10 mouse cellular contexts compared by ENCODE assay signal in the genomic region with DNA sequence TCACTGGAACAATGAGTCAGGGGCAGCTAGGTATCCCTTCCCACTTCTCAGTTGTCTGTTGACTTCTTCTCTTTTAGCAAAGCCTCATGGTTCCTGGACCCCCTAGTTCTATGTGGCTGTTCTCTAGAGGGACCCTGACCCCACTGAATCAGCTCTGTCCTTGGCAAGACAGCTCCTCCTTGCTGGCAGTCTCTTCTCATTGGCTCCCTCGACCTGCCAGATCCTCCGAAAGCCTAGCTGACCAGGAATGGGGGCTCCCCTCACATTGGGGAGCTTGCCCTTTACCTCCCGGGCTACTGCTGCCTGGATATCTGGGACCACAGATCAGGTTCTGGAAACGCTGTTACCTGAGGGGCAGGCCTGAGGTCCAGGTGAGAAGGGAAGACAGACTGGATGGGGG. TPM values are rescaled to one million over a fixed set of nuclear protein-coding genes. Genes with fewer than 3 reads are reported as not detected.
DNase-seq lines count a peak whose midpoint lies in the region; ATAC-seq and TF ChIP-seq lines count a peak whose summit lies in the region.
"Had no signal": no experiment of that assay in that cellular context is flagged by ENCODE, and none has a peak within 500 bp of the region (broad histone marks: within the 10 kb centered on the region; RNA-seq: fewer than 3 reads in every experiment).

No protein-coding gene starts in this region.

- no peak overlapping the region for H3K9ac ChIP-seq in heart, embryonic 15.5 days
- 0 out of 2 replicates have a peak overlapping the region, but pooled peaks have one; percentile 4 for H3K9ac ChIP-seq in midbrain, embryonic 16.5 days (ENCODE audit: low read depth, low read length)
- no peak overlapping the region for H3K9ac ChIP-seq in midbrain, embryonic 14.5 days (replicated peaks; ENCODE audit: low read length)
- no peak overlapping the region for H3K9ac ChIP-seq in embryonic facial prominence, embryonic 13.5 days
- H3K9ac ChIP-seq in stomach, postnatal 0 days (ENCODE audit: low read length) = 0 out of 2 replicates have a peak overlapping the region, but pooled peaks have one; percentile 27

- no peaks in the 10 kb centered on the region for H3K9me3 ChIP-seq in heart, embryonic 15.5 days (replicated peaks)
- no peaks in the 10 kb centered on the region for H3K9me3 ChIP-seq in midbrain, embryonic 16.5 days (replicated peaks; ENCODE audit: control insufficient read depth, low read length, poor library complexity, severe bottlenecking)
- no peaks in the 10 kb centered on the region for H3K9me3 ChIP-seq in midbrain, embryonic 14.5 days (ENCODE audit: control insufficient read depth, low read length)
- H3K9me3 ChIP-seq in embryonic facial prominence, embryonic 13.5 days = no peaks in the 10 kb centered on the region
- no peaks in the 10 kb centered on the region for H3K9me3 ChIP-seq in stomach, postnatal 0 days (ENCODE audit: control insufficient read depth, low read length)

- no peak for DNase-seq in heart, adult 9 months (ENCODE audit: low spot score in 2 of 2)
- no peak for DNase-seq in midbrain, embryonic 14.5 days
- no peak for DNase-seq in stomach, postnatal 0 days (ENCODE audit: low spot score)
- no peak for DNase-seq in layer of hippocampus, postnatal 10 days (ENCODE audit: low spot score in 2 of 2)
- DNase-seq: embryo, embryonic 11 days; gastrocnemius, postnatal 14 days; lung, postnatal 10 days had no signal

- H3K36me3 ChIP-seq in heart, embryonic 15.5 days = peaks cover 14% of the 10 kb centered on the region
- peaks cover 8% of the 10 kb centered on the region; the same call in 1 of the 2 replicates for H3K36me3 ChIP-seq in midbrain, embryonic 16.5 days (ENCODE audit: control insufficient read depth, insufficient read depth, low read length)
- peaks cover 15% of the 10 kb centered on the region for H3K36me3 ChIP-seq in midbrain, embryonic 14.5 days (ENCODE audit: control insufficient read depth, insufficient read depth, low read length)
- peaks cover 49% of the 10 kb centered on the region for H3K36me3 ChIP-seq in embryonic facial prominence, embryonic 13.5 days
- 0 out of 2 replicates have a peak, but pooled peaks cover 4% of the 10 kb centered on the region for H3K36me3 ChIP-seq in stomach, postnatal 0 days (ENCODE audit: control insufficient read depth, insufficient read depth, low read length)

- TF ChIP-seq EP300 in stomach, postnatal 0 days (optimal IDR thresholded peaks at IDR 0.05) = no peak

- peaks cover 37% of the 10 kb centered on the region for H3K4me1 ChIP-seq in heart, embryonic 15.5 days (replicated peaks)
- H3K4me1 ChIP-seq in midbrain, embryonic 16.5 days (ENCODE audit: control insufficient read depth, insufficient read depth, low read length) = peaks cover 31% of the 10 kb centered on the region
- peaks cover 21% of the 10 kb centered on the region for H3K4me1 ChIP-seq in midbrain, embryonic 14.5 days (ENCODE audit: control insufficient read depth, insufficient read depth, low read length)
- peaks cover 42% of the 10 kb centered on the region for H3K4me1 ChIP-seq in embryonic facial prominence, embryonic 13.5 days
- H3K4me1 ChIP-seq in stomach, postnatal 0 days (replicated peaks; ENCODE audit: control insufficient read depth, insufficient read depth) = 0 out of 2 replicates have a peak, but pooled peaks cover 3% of the 10 kb centered on the region

- 90% methylated on average over 4 of the region's 4 CpGs for WGBS in heart, embryonic 15.5 days
- 84% methylated on average over 4 of the region's 4 CpGs for WGBS in midbrain, embryonic 16.5 days
- 90% methylated on average over 4 of the region's 4 CpGs for WGBS in midbrain, embryonic 14.5 days
- 90% methylated on average over 4 of the region's 4 CpGs for WGBS in embryonic facial prominence, embryonic 13.5 days
- 88% methylated on average over 4 of the region's 4 CpGs for WGBS in stomach, postnatal 0 days

- peak overlapping the region; percentile 98 for H3K27ac ChIP-seq in heart, embryonic 15.5 days
- H3K27ac ChIP-seq in midbrain, embryonic 16.5 days (ENCODE audit: low read length) = no peak overlapping the region
- H3K27ac ChIP-seq in midbrain, embryonic 14.5 days (replicated peaks; ENCODE audit: low read depth, low read length) = no peak overlapping the region
- H3K27ac ChIP-seq in embryonic facial prominence, embryonic 13.5 days = 0 out of 2 replicates have a peak overlapping the region, but pooled peaks have one; percentile 99
- H3K27ac ChIP-seq in stomach, postnatal 0 days (replicated peaks) = no peak overlapping the region

- H3K4me2 ChIP-seq in heart, embryonic 15.5 days = peak overlapping the region; percentile 90; the same call in 1 of the 2 replicates
- no peak overlapping the region for H3K4me2 ChIP-seq in midbrain, embryonic 16.5 days (ENCODE audit: low read length)
- H3K4me2 ChIP-seq in midbrain, embryonic 14.5 days (ENCODE audit: low read length) = no peak overlapping the region; the same call in 1 of the 2 replicates
- H3K4me2 ChIP-seq in embryonic facial prominence, embryonic 13.5 days = 0 out of 2 replicates have a peak overlapping the region, but pooled peaks have one; percentile 9
- no peak overlapping the region for H3K4me2 ChIP-seq in stomach, postnatal 0 days (replicated peaks; ENCODE audit: low read depth)

- no peak overlapping the region for H3K4me3 ChIP-seq in heart, embryonic 15.5 days
- no peak overlapping the region for H3K4me3 ChIP-seq in midbrain, embryonic 16.5 days (ENCODE audit: low read depth, low read length)
- no peak overlapping the region for H3K4me3 ChIP-seq in midbrain, embryonic 14.5 days (replicated peaks; ENCODE audit: low read depth, low read length)
- no peak overlapping the region for H3K4me3 ChIP-seq in embryonic facial prominence, embryonic 13.5 days
- H3K4me3 ChIP-seq in stomach, postnatal 0 days (ENCODE audit: low read depth, low read length) = no peak overlapping the region

- H3K27me3 ChIP-seq in heart, embryonic 15.5 days = no peaks in the 10 kb centered on the region
- no peaks in the 10 kb centered on the region for H3K27me3 ChIP-seq in midbrain, embryonic 16.5 days (ENCODE audit: control insufficient read depth, insufficient read depth, low read depth, low read length)
- no peaks in the 10 kb centered on the region for H3K27me3 ChIP-seq in midbrain, embryonic 14.5 days (ENCODE audit: control insufficient read depth, insufficient read depth, low read length)
- H3K27me3 ChIP-seq in embryonic facial prominence, embryonic 13.5 days = no peaks in the 10 kb centered on the region
- no peaks in the 10 kb centered on the region for H3K27me3 ChIP-seq in stomach, postnatal 0 days (ENCODE audit: control insufficient read depth, insufficient read depth, low read length)

- ATAC-seq in heart, embryonic 15.5 days (replicated peaks; ENCODE audit: insufficient number of reproducible peaks, insufficient read depth, low FRiP score, low read depth) = no peak
- no peak for ATAC-seq in midbrain, embryonic 16.5 days
- no peak for ATAC-seq in midbrain, embryonic 14.5 days (ENCODE audit: low FRiP score, low TSS enrichment)
- no peak for ATAC-seq in embryonic facial prominence, embryonic 13.5 days (ENCODE audit: insufficient number of reproducible peaks, insufficient read depth, low FRiP score, low TSS enrichment, low read depth)
- ATAC-seq in stomach, postnatal 0 days (ENCODE audit: low FRiP score, low TSS enrichment) = no peak

- no peak for TF ChIP-seq CTCF in stomach, postnatal 0 days (IDR thresholded peaks at IDR 0.05; ENCODE audit: low read depth)

RNA-seq across cellular contexts. Expression of a gene that starts 1.9 kb away (rescaled TPM):
- polyA plus RNA-seq in heart, embryonic 15.5 days (2015; fragmentation: Nextera tagmentation; extraction: Ambion mirVana) = 71.2 and 96.8 TPM in 2 replicates
- polyA plus RNA-seq in midbrain, embryonic 16.5 days (2015; fragmentation: Nextera tagmentation; extraction: Ambion mirVana) = 134 and 136 TPM in 2 replicates
- 146 and 148 TPM in 2 replicates for polyA plus RNA-seq in midbrain, embryonic 14.5 days (2014; fragmentation: Nextera tagmentation; extraction: Ambion mirVana)
- 163 and 184 TPM in 2 replicates for polyA plus RNA-seq in embryonic facial prominence, embryonic 13.5 days (2015; fragmentation: Nextera tagmentation; extraction: Ambion mirVana)
- 70.1 and 72.8 TPM in 2 replicates for polyA plus RNA-seq in stomach, postnatal 0 days (2015; fragmentation: Nextera tagmentation; extraction: Ambion mirVana)
- 10 to 100 TPM; 54.3 to 55.7 TPM for total RNA-seq in layer of hippocampus, postnatal 10 days (2021)

RNA-seq across cellular contexts. Expression of a gene that starts 8.5 kb away (rescaled TPM):
- polyA plus RNA-seq in heart, embryonic 15.5 days (2015; fragmentation: Nextera tagmentation; extraction: Ambion mirVana) = 8.5 and 11.2 TPM in 2 replicates
- 7.8 and 15.1 TPM in 2 replicates for polyA plus RNA-seq in midbrain, embryonic 16.5 days (2015; fragmentation: Nextera tagmentation; extraction: Ambion mirVana)
- 6.1 and 11.8 TPM in 2 replicates for polyA plus RNA-seq in midbrain, embryonic 14.5 days (2014; fragmentation: Nextera tagmentation; extraction: Ambion mirVana)
- 37.3 and 38.2 TPM in 2 replicates for polyA plus RNA-seq in embryonic facial prominence, embryonic 13.5 days (2015; fragmentation: Nextera tagmentation; extraction: Ambion mirVana)
- 8.2 and 10.2 TPM in 2 replicates for polyA plus RNA-seq in stomach, postnatal 0 days (2015; fragmentation: Nextera tagmentation; extraction: Ambion mirVana)
- total RNA-seq in layer of hippocampus, postnatal 10 days (2021) = 1 to 10 TPM; 5.5 to 9.2 TPM

RNA-seq across cellular contexts. Expression of a gene that starts 10.7 kb away (rescaled TPM):
- 12.9 and 13.6 TPM in 2 replicates for polyA plus RNA-seq in heart, embryonic 15.5 days (2015; fragmentation: Nextera tagmentation; extraction: Ambion mirVana)
- 123 and 137 TPM in 2 replicates for polyA plus RNA-seq in midbrain, embryonic 16.5 days (2015; fragmentation: Nextera tagmentation; extraction: Ambion mirVana)
- polyA plus RNA-seq in midbrain, embryonic 14.5 days (2014; fragmentation: Nextera tagmentation; extraction: Ambion mirVana) = 91.6 and 120 TPM in 2 replicates
- 7.6 and 8.7 TPM in 2 replicates for polyA plus RNA-seq in embryonic facial prominence, embryonic 13.5 days (2015; fragmentation: Nextera tagmentation; extraction: Ambion mirVana)
- polyA plus RNA-seq in stomach, postnatal 0 days (2015; fragmentation: Nextera tagmentation; extraction: Ambion mirVana) = 2.9 and 4.2 TPM in 2 replicates
- 100 to 1,000 TPM; 317 to 343 TPM for total RNA-seq in layer of hippocampus, postnatal 10 days (2021)

RNA-seq across cellular contexts. Expression of a gene that starts 49.2 kb away (rescaled TPM):
- polyA plus RNA-seq in heart, embryonic 15.5 days (2015; fragmentation: Nextera tagmentation; extraction: Ambion mirVana) = 40.7 and 40.8 TPM in 2 replicates
- 51.3 and 52.2 TPM in 2 replicates for polyA plus RNA-seq in midbrain, embryonic 16.5 days (2015; fragmentation: Nextera tagmentation; extraction: Ambion mirVana)
- 63.0 and 69.6 TPM in 2 replicates for polyA plus RNA-seq in midbrain, embryonic 14.5 days (2014; fragmentation: Nextera tagmentation; extraction: Ambion mirVana)
- polyA plus RNA-seq in embryonic facial prominence, embryonic 13.5 days (2015; fragmentation: Nextera tagmentation; extraction: Ambion mirVana) = 46.6 and 55.0 TPM in 2 replicates
- polyA plus RNA-seq in stomach, postnatal 0 days (2015; fragmentation: Nextera tagmentation; extraction: Ambion mirVana) = 53.6 and 55.1 TPM in 2 replicates
- 10 to 100 TPM; 20.9 to 22.8 TPM for total RNA-seq in layer of hippocampus, postnatal 10 days (2021)

RNA-seq across cellular contexts. Expression of a gene that starts 49.4 kb away (rescaled TPM):
- 0.43 TPM in 1 of 2 replicates, not detected in the other for polyA plus RNA-seq in heart, embryonic 15.5 days (2015; fragmentation: Nextera tagmentation; extraction: Ambion mirVana)
- polyA plus RNA-seq in midbrain, embryonic 16.5 days (2015; fragmentation: Nextera tagmentation; extraction: Ambion mirVana) = not detected in 2 replicates
- polyA plus RNA-seq in midbrain, embryonic 14.5 days (2014; fragmentation: Nextera tagmentation; extraction: Ambion mirVana) = not detected in 2 replicates
- polyA plus RNA-seq in embryonic facial prominence, embryonic 13.5 days (2015; fragmentation: Nextera tagmentation; extraction: Ambion mirVana) = 1.7 TPM in 1 of 2 replicates, not detected in the other
- 0.68 TPM in 1 of 2 replicates, not detected in the other for polyA plus RNA-seq in stomach, postnatal 0 days (2015; fragmentation: Nextera tagmentation; extraction: Ambion mirVana)
- 10 to 100 TPM; 16.7 to 16.8 TPM for total RNA-seq in layer of hippocampus, postnatal 10 days (2021)

Comparison
In these comparisons a context has a peak if more than half of its experiments do, and no peak if none do; other contexts are left out.
1. H3K9ac ChIP-seq: peak in midbrain, embryonic 16.5 days (single experiment) and stomach, postnatal 0 days (single experiment); none in heart, embryonic 15.5 days (single experiment), midbrain, embryonic 14.5 days (single experiment) and embryonic facial prominence, embryonic 13.5 days (single experiment).
2. H3K27ac ChIP-seq: peak in heart, embryonic 15.5 days (single experiment) and embryonic facial prominence, embryonic 13.5 days (single experiment); none in midbrain, embryonic 16.5 days (single experiment), midbrain, embryonic 14.5 days (single experiment) and stomach, postnatal 0 days (single experiment).
3. H3K4me2 ChIP-seq: peak in heart, embryonic 15.5 days (single experiment) and embryonic facial prominence, embryonic 13.5 days (single experiment); none in midbrain, embryonic 16.5 days (single experiment), midbrain, embryonic 14.5 days (single experiment) and stomach, postnatal 0 days (single experiment).